20 mouse cellular contexts compared by ENCODE assay signal in genomic region chr9:57558625-57559024, GRCm38 (mm10). TPM values are rescaled to one million over a fixed set of nuclear protein-coding genes. Genes with fewer than 3 reads are reported as not detected.
DNase-seq lines count a peak whose midpoint lies in the region; ATAC-seq and TF ChIP-seq lines count a peak whose summit lies in the region.
"Had no signal": no experiment of that assay in that cellular context is flagged by ENCODE, and none has a peak within 500 bp of the region (broad histone marks: within the 10 kb centered on the region; RNA-seq: fewer than 3 reads in every experiment).

No protein-coding gene starts in this region.

- no peaks in the 10 kb centered on the region for H3K27me3 ChIP-seq in CH12.LX (replicated peaks)
- no peaks in the 10 kb centered on the region for H3K27me3 ChIP-seq in midbrain, embryonic 16.5 days (ENCODE audit: control insufficient read depth, insufficient read depth, low read depth, low read length)
- no peaks in the 10 kb centered on the region for H3K27me3 ChIP-seq in forebrain, postnatal 0 days (ENCODE audit: insufficient read depth, low read length)
- H3K27me3 ChIP-seq: hindbrain, embryonic 12.5 days; hindbrain, embryonic 15.5 days had no signal

- no peak for TF ChIP-seq CTCF in CH12.LX (conservative IDR thresholded peaks at IDR 0.05 in 1 of 2, IDR thresholded peaks at IDR 0.05 in 1 of 2; ENCODE audit: low read depth in 2 of 2, low read length in 2 of 2)
- TF ChIP-seq CTCF in cortical plate, adult 2 months (IDR thresholded peaks at IDR 0.05; ENCODE audit: extremely low read depth, insufficient read depth, low read length), result no peak
- TF ChIP-seq CTCF in forebrain, postnatal 0 days (IDR thresholded peaks at IDR 0.05; ENCODE audit: low read depth), result no peak

- no peak overlapping the region for H3K4me3 ChIP-seq in CH12.LX (replicated peaks in 1 of 3; ENCODE audit: low read depth in 2 of 3, low read length in 2 of 3, poor library complexity in 1 of 3)
- no peak overlapping the region for H3K4me3 ChIP-seq in cortical plate, adult 2 months (ENCODE audit: insufficient read depth, low read length)
- no peak overlapping the region for H3K4me3 ChIP-seq in midbrain, embryonic 16.5 days (ENCODE audit: low read depth, low read length)
- no peak overlapping the region for H3K4me3 ChIP-seq in forebrain, postnatal 0 days (ENCODE audit: low read depth, low read length)
- H3K4me3 ChIP-seq: forebrain, embryonic 10.5 days; forebrain, embryonic 13.5 days; hindbrain, embryonic 12.5 days; hindbrain, embryonic 15.5 days had no signal

- WGBS in midbrain, embryonic 16.5 days, result 92% methylated on average over 4 of the region's 4 CpGs
- WGBS in forebrain, postnatal 0 days, result 89% methylated on average over 4 of the region's 4 CpGs

- H3K4me2 ChIP-seq in CH12.LX (ENCODE audit: insufficient read depth, low read depth, poor library complexity, severe bottlenecking), result no peak overlapping the region
- no peak overlapping the region for H3K4me2 ChIP-seq in midbrain, embryonic 16.5 days (ENCODE audit: low read length)
- H3K4me2 ChIP-seq in forebrain, postnatal 0 days (ENCODE audit: low read depth), result no peak overlapping the region
- H3K4me2 ChIP-seq: forebrain, embryonic 13.5 days; heart, embryonic 11.5 days; hindbrain, embryonic 12.5 days; hindbrain, embryonic 15.5 days had no signal

- TF ChIP-seq POLR2A in CH12.LX (IDR thresholded peaks at IDR 0.05; ENCODE audit: low read depth, low read length), result 0 out of 2 replicates have a peak, but pooled peaks have one; percentile 32
- no peak for TF ChIP-seq POLR2A in cortical plate, adult 2 months (IDR thresholded peaks at IDR 0.05; ENCODE audit: extremely low read depth, insufficient read depth, low read length)

- H3K9ac ChIP-seq in CH12.LX (ENCODE audit: insufficient read depth, low read depth), result no peak overlapping the region
- H3K9ac ChIP-seq in midbrain, embryonic 16.5 days (ENCODE audit: low read depth, low read length), result no peak overlapping the region
- H3K9ac ChIP-seq in forebrain, postnatal 0 days, result no peak overlapping the region
- H3K9ac ChIP-seq: forebrain, embryonic 13.5 days; hindbrain, embryonic 12.5 days; hindbrain, embryonic 15.5 days had no signal

- no peak for TF ChIP-seq RAD21 in CH12.LX (IDR thresholded peaks at IDR 0.05; ENCODE audit: low read depth, low read length)

- H3K9me3 ChIP-seq in CH12.LX (replicated peaks; ENCODE audit: low read length), result no peaks in the 10 kb centered on the region
- H3K9me3 ChIP-seq in midbrain, embryonic 16.5 days (replicated peaks; ENCODE audit: control insufficient read depth, low read length, poor library complexity, severe bottlenecking), result no peaks in the 10 kb centered on the region
- H3K9me3 ChIP-seq in forebrain, postnatal 0 days (ENCODE audit: low read length), result no peaks in the 10 kb centered on the region
- H3K9me3 ChIP-seq: forebrain, embryonic 10.5 days; forebrain, embryonic 13.5 days; G1E; hindbrain, embryonic 12.5 days; hindbrain, embryonic 15.5 days had no signal

- H3K36me3 ChIP-seq in CH12.LX (replicated peaks in 1 of 2; ENCODE audit: control insufficient read depth in 1 of 2, insufficient read depth in 1 of 2, low read length in 1 of 2), result no peaks in the 10 kb centered on the region
- H3K36me3 ChIP-seq in midbrain, embryonic 16.5 days (ENCODE audit: control insufficient read depth, insufficient read depth, low read length), result no peaks in the 10 kb centered on the region
- no peaks in the 10 kb centered on the region for H3K36me3 ChIP-seq in forebrain, postnatal 0 days (ENCODE audit: insufficient read depth)
- H3K36me3 ChIP-seq: forebrain, embryonic 10.5 days; hindbrain, embryonic 12.5 days; hindbrain, embryonic 15.5 days had no signal

- dilution Hi-C loops in CH12.LX (cut with MboI; ENCODE audit: extremely low pct_ligation_motif_present, extremely low pct_unique_long_range_greater_than_20kb, low sequenced_read_pairs), result no loop called here

- peak; percentile 64 for DNase-seq in A20 (ENCODE audit: low read depth, low spot score)
- no peak for DNase-seq in CH12.LX (ENCODE audit: extremely low read depth)
- no peak for DNase-seq in left cerebral cortex, adult 11 months (ENCODE audit: low spot score)
- no peak for DNase-seq in forebrain, postnatal 0 days
- DNase-seq: adrenal gland, adult 2 months; adrenal gland, postnatal 14 days; cerebellum, adult 18-20 months; cerebellum, postnatal 10 days; cerebellum, postnatal 36 days; gastrocnemius, postnatal 25 days had no signal

- peaks cover 10 to 54% of the 10 kb centered on the region in 2 experiments for H3K4me1 ChIP-seq in CH12.LX (ENCODE audit: control insufficient read depth in 1 of 2, insufficient read depth in 2 of 2)
- peaks cover 7% of the 10 kb centered on the region; the same call in 1 of the 2 replicates for H3K4me1 ChIP-seq in cortical plate, adult 2 months (ENCODE audit: control insufficient read depth, insufficient read depth, low read length)
- peaks cover 25% of the 10 kb centered on the region for H3K4me1 ChIP-seq in midbrain, embryonic 16.5 days (ENCODE audit: control insufficient read depth, insufficient read depth, low read length)
- H3K4me1 ChIP-seq in forebrain, postnatal 0 days (ENCODE audit: insufficient read depth), result peaks cover 10% of the 10 kb centered on the region

- in situ Hi-C loops in CH12.LX (cut with MboI; ENCODE audit: low pct_ligation_motif_present, low pct_unique_long_range_greater_than_20kb, low sequenced_read_pairs), result no loop called here

- H3K79me2 ChIP-seq in CH12.LX (replicated peaks; ENCODE audit: control insufficient read depth, extremely low read depth, insufficient read depth, poor library complexity, severe bottlenecking), result peaks cover 25% of the 10 kb centered on the region

- ATAC-seq in midbrain, embryonic 16.5 days, result no peak
- no peak for ATAC-seq in forebrain, postnatal 0 days
- ATAC-seq: forebrain, embryonic 13.5 days; forebrain, embryonic 16.5 days; intestine, postnatal 0 days had no signal

- 0 out of 2 replicates have a peak overlapping the region, but pooled peaks have one; percentile 3 for H3K27ac ChIP-seq in CH12.LX (ENCODE audit: insufficient read depth, low read depth)
- H3K27ac ChIP-seq in cortical plate, adult 2 months (ENCODE audit: insufficient read depth, low read length), result 0 out of 2 replicates have a peak overlapping the region, but pooled peaks have one; percentile 3
- H3K27ac ChIP-seq in midbrain, embryonic 16.5 days (ENCODE audit: low read length), result no peak overlapping the region
- no peak overlapping the region for H3K27ac ChIP-seq in forebrain, postnatal 0 days (ENCODE audit: low read depth, low read length)
- H3K27ac ChIP-seq: forebrain, embryonic 10.5 days; forebrain, embryonic 13.5 days; hindbrain, embryonic 12.5 days; hindbrain, embryonic 15.5 days had no signal

- TF ChIP-seq EP300 in CH12.LX (IDR thresholded peaks at IDR 0.05; ENCODE audit: low read length), result peak; percentile 60

TF ChIP-seq in CH12.LX, 34 proteins besides CTCF, POLR2A, EP300 and RAD21 (continues in another document):
- TF ChIP-seq JUND (conservative IDR thresholded peaks at IDR 0.05; ENCODE audit: low read depth, low read length) (no peak), BHLHE40 (IDR thresholded peaks at IDR 0.05; ENCODE audit: low read depth, low read length) (no peak), IRF4 (IDR thresholded peaks at IDR 0.05; ENCODE audit: low read depth, low read length) (peak; percentile 63; the same call in 1 of the 2 replicates), HCFC1 (IDR thresholded peaks at IDR 0.05; ENCODE audit: low read depth, low read length) (no peak)

RNA-seq across cellular contexts. Expression of gene Scamp2, which starts 2.1 kb away (rescaled TPM):
- 52.2 and 60.9 TPM in 2 replicates for total RNA-seq in CH12.LX (2012; rRNA removed)
- 38.6 and 46.4 TPM in 2 replicates for total RNA-seq in CH12.LX (2014; rRNA removed)
- polyA plus RNA-seq in CH12.LX (2012; ENCODE audit: insufficient read length, low read depth), result 77.2 and 91.6 TPM in 2 replicates
- 41.7 and 45.2 TPM in 2 replicates for polyA plus RNA-seq in cortical plate, adult 2 months (2012; rRNA removed)
- polyA plus RNA-seq in midbrain, embryonic 16.5 days (2015; fragmentation: Nextera tagmentation; extraction: Ambion mirVana), result 44.1 and 44.2 TPM in 2 replicates
- total RNA-seq in forebrain, postnatal 0 days (2014; rRNA removed), result 29.3 and 36.3 TPM in 2 replicates
- 37.3 and 42.8 TPM in 2 replicates for polyA plus RNA-seq in forebrain, postnatal 0 days (2015; fragmentation: Nextera tagmentation; extraction: Ambion mirVana)

RNA-seq across cellular contexts. Expression of gene Mpi, which starts 6.1 kb away (rescaled TPM):
- total RNA-seq in CH12.LX (2012; rRNA removed) (28.6 and 33.2 TPM in 2 replicates), CH12.LX (2014; rRNA removed) (28.2 and 29.0 TPM in 2 replicates)
- 36.7 and 37.3 TPM in 2 replicates for polyA plus RNA-seq in CH12.LX (2012; ENCODE audit: insufficient read length, low read depth)
- polyA plus RNA-seq in cortical plate, adult 2 months (2012; rRNA removed), result 101 and 102 TPM in 2 replicates
- 75.4 and 77.6 TPM in 2 replicates for polyA plus RNA-seq in midbrain, embryonic 16.5 days (2015; fragmentation: Nextera tagmentation; extraction: Ambion mirVana)
- total RNA-seq in forebrain, postnatal 0 days (2014; rRNA removed), result 46.1 and 47.8 TPM in 2 replicates
- polyA plus RNA-seq in forebrain, postnatal 0 days (2015; fragmentation: Nextera tagmentation; extraction: Ambion mirVana), result 37.9 and 49.3 TPM in 2 replicates

RNA-seq across cellular contexts. Expression of gene Fam219b, which starts 21.3 kb away (rescaled TPM):
- total RNA-seq in CH12.LX (2012; rRNA removed) (10.6 and 11.8 TPM in 2 replicates), CH12.LX (2014; rRNA removed) (8.3 and 9.3 TPM in 2 replicates)
- polyA plus RNA-seq in CH12.LX (2012; ENCODE audit: insufficient read length, low read depth), result 9.2 and 10.2 TPM in 2 replicates
- polyA plus RNA-seq in cortical plate, adult 2 months (2012; rRNA removed), result 9.5 and 10.9 TPM in 2 replicates
- polyA plus RNA-seq in midbrain, embryonic 16.5 days (2015; fragmentation: Nextera tagmentation; extraction: Ambion mirVana), result 23.2 and 24.2 TPM in 2 replicates
- total RNA-seq in forebrain, postnatal 0 days (2014; rRNA removed), result 25.1 and 29.9 TPM in 2 replicates
- polyA plus RNA-seq in forebrain, postnatal 0 days (2015; fragmentation: Nextera tagmentation; extraction: Ambion mirVana), result 19.8 and 26.8 TPM in 2 replicates

RNA-seq across cellular contexts. Expression of gene Ulk3, which starts 30.6 kb away (rescaled TPM):
- total RNA-seq in CH12.LX (2012; rRNA removed) (10.5 and 11.4 TPM in 2 replicates), CH12.LX (2014; rRNA removed) (1.8 and 2.6 TPM in 2 replicates)
- 10.0 and 11.8 TPM in 2 replicates for polyA plus RNA-seq in CH12.LX (2012; ENCODE audit: insufficient read length, low read depth)
- polyA plus RNA-seq in cortical plate, adult 2 months (2012; rRNA removed), result 54.5 and 59.9 TPM in 2 replicates
- polyA plus RNA-seq in midbrain, embryonic 16.5 days (2015; fragmentation: Nextera tagmentation; extraction: Ambion mirVana), result 29.5 and 38.3 TPM in 2 replicates
- 24.6 and 31.4 TPM in 2 replicates for total RNA-seq in forebrain, postnatal 0 days (2014; rRNA removed)
- 6.0 and 15.6 TPM in 2 replicates for polyA plus RNA-seq in forebrain, postnatal 0 days (2015; fragmentation: Nextera tagmentation; extraction: Ambion mirVana)

RNA-seq across cellular contexts. Expression of gene Cox5a, which starts 37.6 kb away (rescaled TPM):
- total RNA-seq in CH12.LX (2012; rRNA removed) (179 and 203 TPM in 2 replicates), CH12.LX (2014; rRNA removed) (229 and 257 TPM in 2 replicates)
- polyA plus RNA-seq in CH12.LX (2012; ENCODE audit: insufficient read length, low read depth), result 255 and 279 TPM in 2 replicates
- polyA plus RNA-seq in cortical plate, adult 2 months (2012; rRNA removed), result 384 and 401 TPM in 2 replicates
- polyA plus RNA-seq in midbrain, embryonic 16.5 days (2015; fragmentation: Nextera tagmentation; extraction: Ambion mirVana), result 818 and 833 TPM in 2 replicates
- 236 and 279 TPM in 2 replicates for total RNA-seq in forebrain, postnatal 0 days (2014; rRNA removed)
- polyA plus RNA-seq in forebrain, postnatal 0 days (2015; fragmentation: Nextera tagmentation; extraction: Ambion mirVana), result 1,027 and 1,112 TPM in 2 replicates

Comparison
In these comparisons a context has a peak if more than half of its experiments do, and no peak if none do; other contexts are left out.
1. H3K27ac ChIP-seq: peak in CH12.LX (single experiment) and cortical plate, adult 2 months (single experiment); none in midbrain, embryonic 16.5 days (single experiment) and forebrain, postnatal 0 days (single experiment).